Mouse (Mus musculus) spleen, embryonic (tissue): ENCODE data around the gene Vmn1r232.

Experiments
- CTCF ChIA-PET: fragments of 350-600 bp; sonication (Branson Sonifier 250); formaldehyde crosslinking; loops from one replicate; lab custom pipeline; 2022; lab: Charles Lee

Gene Vmn1r232

GRCm38 (mm10) chr17:20919614-20920013 is at the start of gene Vmn1r232:
Gene Vmn1r232 (minus strand): TSS chr17:20919714.
- CTCF ChIA-PET = no interaction called here

- CTCF ChIA-PET = no interaction called here
Observed at GRCm38 (mm10) chr17:20966681-20967080, 47.2 kb upstream of the Vmn1r232 start.

GRCm38 (mm10) chr17:20965421-20965820 is 45.9 kb upstream of the Vmn1r232 start:
- CTCF ChIA-PET = no interaction called here

- CTCF ChIA-PET = no interaction called here
Observed at GRCm38 (mm10) chr17:20960386-20960785, 40.9 kb upstream of the Vmn1r232 start.

- CTCF ChIA-PET = no interaction called here
Observed at GRCm38 (mm10) chr17:20946636-20947035, 27.1 kb upstream of the Vmn1r232 start.

GRCm38 (mm10) chr17:20946026-20946565 is 26.6 kb upstream of the Vmn1r232 start:
- CTCF ChIA-PET = no interaction called here

GRCm38 (mm10) chr17:20944985-20945891 is 25.7 kb upstream of the Vmn1r232 start, which contains the start of gene Ppp2r1a:
Gene Ppp2r1a (plus strand): TSS chr17:20945311.
- CTCF ChIA-PET = no interaction called here

GRCm38 (mm10) chr17:20944226-20944625 is 24.7 kb upstream of the Vmn1r232 start:
- CTCF ChIA-PET = no interaction called here

- CTCF ChIA-PET = no interaction called here
Observed at GRCm38 (mm10) chr17:20904991-20905390, 14.5 kb downstream of the Vmn1r232 start, which contains the start of gene Vmn1r231. Gene Vmn1r231 (minus strand): TSS chr17:20905091.
